Mouse (Mus musculus) limb, embryonic 15.5 days (tissue): ENCODE data around the gene Golga5. TPM values are rescaled to one million over a fixed set of nuclear protein-coding genes. Genes with fewer than 3 reads are reported as not detected.
A peak's percentile ranks its signal among the peaks of the same experiment; 100 is the strongest.

Experiments
- ATAC-seq: fragments of 200-750 bp; cut with Nextera tagmentation; 2 replicates; pipeline ENCODE4 v1.8.0; 2017; ENCODE audit warnings: low read depth, moderate TSS enrichment; ENCODE audit not compliant: insufficient number of reproducible peaks, low FRiP score, low TSS enrichment
- H3K27ac ChIP-seq: fragments of 300-500 bp; sonication (generic); 2 replicates; pipeline ENCODE4 v1.5.1; 2015; ENCODE audit warnings: moderate library complexity, mild to moderate bottlenecking, inconsistent platforms
- H3K27me3 ChIP-seq: fragments of 300-500 bp; sonication (generic); 2 replicates; pipeline ENCODE4 v1.6.1; 2015; ENCODE audit warnings: inconsistent platforms
- H3K36me3 ChIP-seq: fragments of 300-500 bp; sonication (generic); 2 replicates; pipeline ENCODE4 v1.6.1; 2015; ENCODE audit warnings: inconsistent platforms
- H3K4me1 ChIP-seq: fragments of 300-500 bp; sonication (generic); 2 replicates; pipeline ENCODE4 v1.6.1; 2015; ENCODE audit warnings: inconsistent platforms
- H3K4me2 ChIP-seq: fragments of 300-500 bp; sonication (generic); 2 replicates; pipeline ENCODE4 v1.6.1; 2015; ENCODE audit warnings: mild to moderate bottlenecking, inconsistent platforms
- H3K4me3 ChIP-seq: fragments of 300-500 bp; sonication (generic); 2 replicates; pipeline ENCODE4 v1.5.1; 2015; ENCODE audit warnings: mild to moderate bottlenecking, inconsistent platforms
- H3K9ac ChIP-seq: fragments of 300-500 bp; sonication (generic); 2 replicates; pipeline ENCODE4 v1.6.1; 2015; ENCODE audit warnings: inconsistent platforms
- H3K9me3 ChIP-seq: fragments of 300-500 bp; sonication (generic); 2 replicates; pipeline ENCODE4 v1.6.1; 2016; ENCODE audit warnings: inconsistent platforms
- WGBS: fragments of 180-500 bp; shearing (Covaris S2); methylation state at CpG from one replicate; pipeline ENCODE4 v1.1.7; 2015; 5-methylcytosine and 5-hydroxymethylcytosine counted together
- polyA plus RNA-seq: library from polyadenylated mRNA; unstranded; fragments of >200 nt; fragmentation: Nextera tagmentation; extraction: Ambion mirVana; gene quantifications from 2 replicates; pipeline ENCODE4 v1.2.1, GENCODE M21; 2015

The Golga5 gene
- polyA plus RNA-seq, 1 experiment from 2014 or later: 44.1 TPM

DNA sequence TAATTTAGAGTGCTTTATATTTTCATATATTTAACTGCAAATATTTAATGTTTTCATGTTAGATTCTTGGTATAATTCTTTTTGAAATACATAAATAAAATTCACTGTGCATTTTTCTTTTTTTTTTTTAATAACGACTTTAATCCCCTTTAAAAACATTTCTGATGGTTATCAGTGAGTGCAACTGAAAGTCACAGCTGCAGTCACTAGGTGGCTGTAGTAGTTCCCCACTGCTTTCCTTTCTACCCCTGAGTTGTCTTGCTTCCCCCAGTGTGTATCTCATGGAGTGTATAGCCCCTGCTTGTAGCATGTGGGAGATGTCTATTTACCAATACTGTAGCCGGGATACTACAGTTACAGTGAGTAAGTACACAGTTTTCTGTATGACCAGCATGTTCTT, 29.0 kb downstream of the Golga5 start:
- H3K4me1 ChIP-seq: peaks cover 12% of the 10 kb centered on the region
- no peaks in the 10 kb centered on the region for H3K9me3 ChIP-seq
- no peak overlapping the region for H3K4me2 ChIP-seq
- H3K27me3 ChIP-seq: no peaks in the 10 kb centered on the region
- peaks cover 38% of the 10 kb centered on the region for H3K36me3 ChIP-seq
- H3K27ac ChIP-seq: peak overlapping the region; percentile 22; the same call in 1 of the 2 replicates
- no peak overlapping the region for H3K9ac ChIP-seq
- ATAC-seq: no peak
- WGBS: 60% methylated on average over 2 of the region's 2 CpGs
- no peak overlapping the region for H3K4me3 ChIP-seq

DNA sequence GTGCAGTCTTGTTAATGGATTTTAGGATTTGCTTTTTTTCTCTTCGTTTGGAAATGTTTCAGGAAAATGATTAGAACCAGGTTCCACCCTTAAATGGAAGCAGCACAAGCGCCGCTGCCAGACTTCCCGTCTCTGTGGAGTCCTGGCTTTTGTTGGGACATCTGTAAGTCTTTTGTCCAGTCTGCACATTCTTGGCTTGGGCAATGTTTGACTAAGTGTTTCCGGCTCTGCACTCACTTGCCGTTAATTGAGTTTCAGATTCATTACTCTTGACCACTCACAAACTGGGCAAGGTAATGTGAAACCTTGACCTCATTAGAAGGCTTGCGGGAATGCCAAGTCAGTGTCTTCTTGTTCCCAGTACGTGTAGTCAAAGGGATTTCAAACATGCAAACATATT, 29.8 kb downstream of the Golga5 start:
- Histone ChIP-seq H3K9me3 (no peaks in the 10 kb centered on the region), H3K4me2 (0 out of 2 replicates have a peak overlapping the region, but pooled peaks have one; percentile 6), H3K27ac (0 out of 2 replicates have a peak overlapping the region, but pooled peaks have one; percentile 65), H3K9ac (no peak overlapping the region), H3K36me3 (peaks cover 32% of the 10 kb centered on the region), H3K4me1 (peaks cover 12% of the 10 kb centered on the region), H3K27me3 (no peaks in the 10 kb centered on the region), H3K4me3 (no peak overlapping the region)
- peak; percentile 68; the same call in 1 of the 2 replicates for ATAC-seq
- 27% methylated on average over 8 of the region's 8 CpGs for WGBS

DNA sequence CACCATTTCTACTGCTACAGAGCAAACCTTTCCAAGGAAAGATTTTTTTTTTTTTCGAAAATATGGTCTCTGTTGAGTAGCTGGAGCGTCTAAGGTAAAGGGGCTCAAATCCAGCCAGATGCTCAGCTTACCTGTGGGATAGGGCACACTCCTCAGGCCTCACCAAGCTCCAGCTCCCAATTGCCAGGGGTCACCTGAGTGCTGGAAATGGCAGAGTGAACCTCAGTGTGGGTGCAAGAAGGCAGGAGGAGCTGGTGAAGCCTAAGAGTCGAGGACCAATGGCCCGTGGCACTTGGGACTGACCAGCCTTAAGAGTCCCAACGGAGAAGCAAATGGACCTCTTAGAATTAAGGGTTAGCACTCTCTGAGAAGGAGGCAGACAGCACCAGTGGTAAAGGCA, 30.3 kb downstream of the Golga5 start:
- H3K9me3 ChIP-seq: no peaks in the 10 kb centered on the region
- H3K27ac ChIP-seq: peak overlapping the region; percentile 65
- H3K4me2 ChIP-seq: no peak overlapping the region
- 0 out of 2 replicates have a peak, but pooled peaks have one; percentile 12 for ATAC-seq
- WGBS: 62% methylated on average over 5 of the region's 5 CpGs
- no peak overlapping the region for H3K9ac ChIP-seq
- H3K36me3 ChIP-seq: peaks cover 27% of the 10 kb centered on the region
- no peaks in the 10 kb centered on the region for H3K27me3 ChIP-seq
- no peak overlapping the region for H3K4me3 ChIP-seq
- peaks cover 12% of the 10 kb centered on the region for H3K4me1 ChIP-seq

DNA sequence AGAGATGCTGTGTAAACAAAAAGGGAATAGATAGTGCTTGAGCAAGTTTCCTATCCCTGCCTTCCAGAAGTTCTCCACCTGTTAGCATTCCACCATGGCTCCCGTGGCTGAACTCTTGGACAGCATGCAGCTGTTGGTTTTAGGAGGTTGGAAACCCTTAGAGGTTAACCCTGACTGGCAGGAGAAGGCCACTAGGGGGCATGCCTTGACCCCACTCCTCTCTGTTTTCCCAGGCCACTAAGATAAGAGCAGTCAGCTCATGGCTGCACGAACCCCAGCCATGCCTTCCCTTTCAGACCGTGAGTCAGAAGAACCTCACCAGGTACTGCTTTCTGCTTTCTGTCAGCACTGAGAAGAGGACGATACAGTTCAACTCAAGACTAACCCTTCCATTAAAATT, 30.8 kb downstream of the Golga5 start:
- Histone ChIP-seq H3K27ac (0 out of 2 replicates have a peak overlapping the region, but pooled peaks have one; percentile 65), H3K9ac (no peak overlapping the region), H3K27me3 (no peaks in the 10 kb centered on the region), H3K4me1 (peaks cover 12% of the 10 kb centered on the region), H3K4me3 (no peak overlapping the region), H3K36me3 (peaks cover 24% of the 10 kb centered on the region), H3K9me3 (no peaks in the 10 kb centered on the region), H3K4me2 (no peak overlapping the region)
- 69% methylated on average over 4 of the region's 4 CpGs for WGBS
- no peak for ATAC-seq

DNA sequence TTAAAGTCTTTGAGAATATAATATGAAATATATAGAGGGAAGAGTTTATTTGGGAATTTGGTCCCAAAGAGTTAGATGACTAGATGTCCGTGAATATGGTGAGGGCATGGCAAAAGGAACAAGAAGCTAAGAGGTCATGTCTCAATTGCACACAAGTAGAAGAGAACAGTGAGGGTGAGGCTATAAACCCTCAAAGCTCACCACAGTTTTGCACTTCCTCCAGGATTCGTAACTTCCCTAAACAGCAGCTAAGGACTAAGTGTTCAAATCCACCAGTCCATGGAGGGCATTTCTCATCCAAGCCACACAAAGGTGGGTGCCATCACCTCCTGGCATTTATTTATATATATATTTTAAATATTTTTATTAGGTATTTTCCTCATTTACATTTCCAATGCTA, 32.1 kb downstream of the Golga5 start:
- 87% methylated on average over 2 of the region's 2 CpGs for WGBS
- Histone ChIP-seq H3K9me3 (no peaks in the 10 kb centered on the region), H3K9ac (no peak overlapping the region), H3K27ac (no peak overlapping the region), H3K4me1 (peaks cover 12% of the 10 kb centered on the region), H3K36me3 (peaks cover 20% of the 10 kb centered on the region), H3K4me3 (no peak overlapping the region), H3K4me2 (no peak overlapping the region), H3K27me3 (no peaks in the 10 kb centered on the region)
- ATAC-seq: no peak

- Histone ChIP-seq H3K4me3 (no peak overlapping the region), H3K9ac (no peak overlapping the region), H3K4me2 (no peak overlapping the region), H3K9me3 (no peaks in the 10 kb centered on the region), H3K27ac (no peak overlapping the region), H3K27me3 (no peaks in the 10 kb centered on the region), H3K4me1 (peaks cover 12% of the 10 kb centered on the region), H3K36me3 (peaks cover 13% of the 10 kb centered on the region)
- 0 out of 2 replicates have a peak, but pooled peaks have one; percentile 35 for ATAC-seq
- 68% methylated on average over 8 of the region's 8 CpGs for WGBS
Measured at GRCm38 (mm10) chr12:102501848-102502595, 33.1 kb downstream of the Golga5 start.

- ATAC-seq: no peak
- peaks cover 6% of the 10 kb centered on the region; the same call in 1 of the 2 replicates for H3K27me3 ChIP-seq
Measured at GRCm38 (mm10) chr12:102505131-102505713, 36.3 kb downstream of the Golga5 start.

DNA sequence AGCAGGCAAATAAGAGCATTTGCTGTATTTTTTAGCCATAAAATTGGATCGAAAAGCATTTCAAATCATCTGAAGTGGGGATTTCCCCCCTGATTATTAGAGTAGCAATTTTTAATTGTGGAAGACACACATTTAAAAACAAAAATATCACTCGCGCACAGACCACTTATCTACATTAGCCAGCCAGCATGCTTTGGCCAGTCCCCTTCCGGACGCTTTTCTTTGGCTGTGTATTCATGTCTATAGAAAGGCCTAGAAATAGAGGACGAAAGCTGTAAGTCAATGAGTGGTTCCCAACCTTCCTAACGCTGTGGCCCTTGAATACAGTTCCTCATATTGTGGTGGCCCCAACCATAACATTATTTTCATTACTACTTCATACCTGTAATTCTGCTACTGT, 37.0 kb downstream of the Golga5 start:
- Histone ChIP-seq H3K4me2 (no peak overlapping the region), H3K27ac (no peak overlapping the region), H3K27me3 (peaks cover 6% of the 10 kb centered on the region; the same call in 1 of the 2 replicates), H3K4me1 (no peaks in the 10 kb centered on the region), H3K4me3 (no peak overlapping the region), H3K9ac (no peak overlapping the region), H3K9me3 (no peaks in the 10 kb centered on the region), H3K36me3 (no peaks in the 10 kb centered on the region)
- 90% methylated on average over 7 of the region's 7 CpGs for whole genome bisulfite sequencing
- ATAC-seq: no peak

More at GRCm38 (mm10) chr12:102505131-102505713, 36.3 kb downstream of the Golga5 start:
- no peaks in the 10 kb centered on the region for H3K36me3 ChIP-seq
- no peaks in the 10 kb centered on the region for H3K4me1 ChIP-seq
- WGBS: 75% methylated on average over 9 of the region's 9 CpGs
- no peak overlapping the region for H3K4me3 ChIP-seq
- no peak overlapping the region for H3K4me2 ChIP-seq
- H3K9me3 ChIP-seq: no peaks in the 10 kb centered on the region
- H3K27ac ChIP-seq: no peak overlapping the region
- H3K9ac ChIP-seq: no peak overlapping the region

- peaks cover 6% of the 10 kb centered on the region; the same call in 1 of the 2 replicates for H3K27me3 ChIP-seq
- H3K9me3 ChIP-seq: no peaks in the 10 kb centered on the region
- no peak for ATAC-seq
- H3K4me3 ChIP-seq: no peak overlapping the region
- H3K9ac ChIP-seq: no peak overlapping the region
- H3K36me3 ChIP-seq: no peaks in the 10 kb centered on the region
- H3K4me1 ChIP-seq: 0 out of 2 replicates have a peak, but pooled peaks cover 2% of the 10 kb centered on the region
- H3K4me2 ChIP-seq: no peak overlapping the region
- H3K27ac ChIP-seq: no peak overlapping the region
- WGBS: 10% methylated on average over 3 of the region's 3 CpGs
Measured at GRCm38 (mm10) chr12:102511363-102511762, 42.4 kb downstream of the Golga5 start.

DNA sequence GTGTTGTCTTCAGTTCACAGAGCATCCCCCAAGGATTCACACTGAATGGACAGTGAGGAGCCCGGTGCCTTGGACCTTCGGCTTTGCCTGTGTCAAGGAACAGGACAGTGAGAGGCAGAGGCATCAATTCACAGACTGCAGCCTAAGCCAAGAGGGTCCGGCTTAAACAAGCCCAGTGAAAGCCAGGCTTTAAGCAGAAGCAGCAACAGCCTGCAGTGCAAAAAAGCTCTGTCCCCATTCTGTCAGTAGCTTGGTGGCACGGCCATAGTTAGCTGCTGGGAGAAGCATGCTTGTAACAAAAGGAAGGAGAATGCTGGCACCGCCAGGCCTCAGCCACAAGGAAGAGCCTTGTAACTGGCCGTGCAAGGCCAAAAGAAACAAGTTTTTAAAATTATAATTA, 45.2 kb downstream of the Golga5 start:
- Histone ChIP-seq H3K4me3 (no peak overlapping the region), H3K4me1 (0 out of 2 replicates have a peak, but pooled peaks cover 2% of the 10 kb centered on the region)
- no peak for ATAC-seq

DNA sequence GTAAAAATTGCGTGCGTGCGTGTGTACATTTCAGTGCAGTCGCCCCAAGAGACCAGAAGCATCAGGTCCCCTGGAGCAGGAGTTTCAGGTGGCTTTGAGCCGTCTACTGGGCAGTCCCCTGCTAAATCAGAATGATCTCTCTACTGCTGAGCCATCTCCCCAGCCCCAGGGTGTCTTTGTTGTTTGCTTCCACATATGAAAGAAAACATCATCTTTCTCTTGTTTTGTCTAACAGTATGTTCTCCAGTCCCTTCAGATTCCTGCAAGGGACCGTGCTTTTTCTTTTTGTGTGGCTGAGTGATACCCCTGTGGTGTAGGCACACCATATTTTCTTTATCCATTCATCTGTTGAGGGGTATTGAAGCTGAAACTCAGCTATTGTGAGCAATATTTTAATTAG, 45.8 kb downstream of the Golga5 start:
- ATAC-seq: no peak
- H3K9ac ChIP-seq: no peak overlapping the region
- WGBS: 80% methylated on average over 6 of the region's 6 CpGs
- no peaks in the 10 kb centered on the region for H3K36me3 ChIP-seq
- H3K4me1 ChIP-seq: 0 out of 2 replicates have a peak, but pooled peaks cover 2% of the 10 kb centered on the region
- no peaks in the 10 kb centered on the region for H3K9me3 ChIP-seq
- no peak overlapping the region for H3K27ac ChIP-seq
- no peak overlapping the region for H3K4me2 ChIP-seq
- no peak overlapping the region for H3K4me3 ChIP-seq
- H3K27me3 ChIP-seq: peaks cover 2% of the 10 kb centered on the region; the same call in 1 of the 2 replicates

More for the DNA sequence above, 45.2 kb downstream of the Golga5 start:
- H3K27ac ChIP-seq: no peak overlapping the region
- no peak overlapping the region for H3K9ac ChIP-seq
- 64% methylated on average over 6 of the region's 6 CpGs for WGBS
- peaks cover 2% of the 10 kb centered on the region; the same call in 1 of the 2 replicates for H3K27me3 ChIP-seq
- H3K4me2 ChIP-seq: no peak overlapping the region
- H3K36me3 ChIP-seq: no peaks in the 10 kb centered on the region
- no peaks in the 10 kb centered on the region for H3K9me3 ChIP-seq

GRCm38 (mm10) chr12:102516151-102516550, 47.2 kb downstream of the Golga5 start:
- no peak overlapping the region for H3K4me2 ChIP-seq
- no peak overlapping the region for H3K9ac ChIP-seq
- no peak overlapping the region for H3K27ac ChIP-seq
- H3K9me3 ChIP-seq: no peaks in the 10 kb centered on the region
- WGBS: 82% methylated on average over 4 of the region's 4 CpGs
- H3K4me3 ChIP-seq: no peak overlapping the region
- no peak for ATAC-seq
- H3K36me3 ChIP-seq: no peaks in the 10 kb centered on the region
- 0 out of 2 replicates have a peak, but pooled peaks cover 2% of the 10 kb centered on the region for H3K4me1 ChIP-seq
- H3K27me3 ChIP-seq: no peaks in the 10 kb centered on the region
